Mouse (Mus musculus) embryonic facial prominence, embryonic 13.5 days (tissue): ENCODE data around the gene Stac2. TPM values are rescaled to one million over a fixed set of nuclear protein-coding genes. Genes with fewer than 3 reads are reported as not detected.
A peak's percentile ranks its signal among the peaks of the same experiment; 100 is the strongest.

Experiments
- ATAC-seq: fragments of 200-750 bp; cut with Nextera tagmentation; 2 replicates; pipeline ENCODE4 v1.8.0; 2017; ENCODE audit warnings: low read depth; ENCODE audit not compliant: insufficient number of reproducible peaks, insufficient read depth, low FRiP score, low TSS enrichment
- H3K27ac ChIP-seq: fragments of 300-500 bp; sonication (generic); 2 replicates; pipeline ENCODE4 v1.5.1; 2015; ENCODE audit warnings: moderate library complexity, mild to moderate bottlenecking, inconsistent platforms
- H3K27me3 ChIP-seq: fragments of 300-500 bp; sonication (generic); 2 replicates; pipeline ENCODE4 v1.6.1; 2015; ENCODE audit warnings: mild to moderate bottlenecking, inconsistent platforms
- H3K36me3 ChIP-seq: fragments of 300-500 bp; sonication (generic); 2 replicates; pipeline ENCODE4 v1.6.1; 2015; ENCODE audit warnings: mild to moderate bottlenecking, inconsistent platforms
- H3K4me1 ChIP-seq: fragments of 300-500 bp; sonication (generic); 2 replicates; pipeline ENCODE4 v1.6.1; 2015; ENCODE audit warnings: inconsistent platforms
- H3K4me2 ChIP-seq: fragments of 300-500 bp; sonication (generic); 2 replicates; pipeline ENCODE4 v1.6.1; 2015; ENCODE audit warnings: moderate library complexity, mild to moderate bottlenecking, inconsistent platforms
- H3K4me3 ChIP-seq: fragments of 300-500 bp; sonication (generic); 2 replicates; pipeline ENCODE4 v1.5.1; 2015; ENCODE audit warnings: mild to moderate bottlenecking, inconsistent platforms
- H3K9ac ChIP-seq: fragments of 300-500 bp; sonication (generic); 2 replicates; pipeline ENCODE4 v1.6.1; 2015; ENCODE audit warnings: mild to moderate bottlenecking, inconsistent platforms
- H3K9me3 ChIP-seq: fragments of 300-500 bp; sonication (generic); 2 replicates; pipeline ENCODE4 v1.6.1; 2016; ENCODE audit warnings: inconsistent platforms
- WGBS: fragments of 180-500 bp; shearing (Covaris S2); methylation state at CpG from one replicate; pipeline ENCODE4 v1.1.7; 2015; ENCODE audit warnings: mixed read lengths; 5-methylcytosine and 5-hydroxymethylcytosine counted together
- polyA plus RNA-seq: library from polyadenylated mRNA; unstranded; fragments of >200 nt; fragmentation: Nextera tagmentation; extraction: Ambion mirVana; gene quantifications from 2 replicates; pipeline ENCODE4 v1.2.1, GENCODE M21; 2015

Stac2 gene
- polyA plus RNA-seq, 1 experiment from 2014 or later, result 0.65 TPM

DNA sequence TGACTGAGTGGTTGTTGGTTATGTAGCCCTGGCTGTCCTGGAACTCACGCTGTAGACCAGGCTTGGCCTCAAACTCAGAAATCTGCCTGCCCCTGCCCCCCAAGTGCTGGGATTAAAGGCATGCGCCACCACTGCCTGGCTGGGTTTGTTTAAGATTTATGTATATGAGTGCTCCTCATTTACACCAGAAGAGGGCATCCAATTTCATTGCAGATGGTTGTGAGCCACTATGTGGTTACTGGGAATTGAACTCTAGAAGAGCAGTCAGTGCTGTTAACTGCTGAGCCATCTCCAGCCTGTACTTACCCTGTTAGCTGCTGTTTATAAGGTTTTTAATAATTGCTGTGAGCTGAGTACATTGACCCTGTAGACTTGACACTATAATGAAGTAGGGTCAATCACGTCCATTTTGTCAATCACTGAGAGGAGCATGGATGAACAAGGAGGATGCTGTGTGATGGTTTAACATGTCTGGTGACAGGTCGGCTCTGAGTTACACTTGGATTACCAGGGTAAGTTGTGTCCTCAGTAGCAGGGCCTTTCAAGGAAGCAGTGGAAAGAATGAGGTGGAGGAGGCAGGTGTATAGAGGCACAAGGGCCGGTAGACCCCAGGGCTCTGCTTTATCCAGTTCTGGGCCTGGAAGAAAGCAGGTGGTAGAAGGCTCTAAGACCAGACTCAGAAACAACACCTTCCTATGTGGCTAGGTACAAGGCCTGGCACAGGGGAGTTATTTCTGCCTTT is 22.4 kb downstream of the Stac2 start:
- Histone ChIP-seq H3K4me3 (no peak overlapping the region; the same call in 1 of the 2 replicates), H3K9me3 (no peaks in the 10 kb centered on the region), H3K4me2 (no peak overlapping the region), H3K4me1 (peaks cover 26% of the 10 kb centered on the region), H3K9ac (no peak overlapping the region), H3K27me3 (peaks cover 8% of the 10 kb centered on the region), H3K27ac (no peak overlapping the region), H3K36me3 (peaks cover 34% of the 10 kb centered on the region)
- no peak for ATAC-seq
- 47% methylated on average over 5 of the region's 5 CpGs for WGBS

DNA sequence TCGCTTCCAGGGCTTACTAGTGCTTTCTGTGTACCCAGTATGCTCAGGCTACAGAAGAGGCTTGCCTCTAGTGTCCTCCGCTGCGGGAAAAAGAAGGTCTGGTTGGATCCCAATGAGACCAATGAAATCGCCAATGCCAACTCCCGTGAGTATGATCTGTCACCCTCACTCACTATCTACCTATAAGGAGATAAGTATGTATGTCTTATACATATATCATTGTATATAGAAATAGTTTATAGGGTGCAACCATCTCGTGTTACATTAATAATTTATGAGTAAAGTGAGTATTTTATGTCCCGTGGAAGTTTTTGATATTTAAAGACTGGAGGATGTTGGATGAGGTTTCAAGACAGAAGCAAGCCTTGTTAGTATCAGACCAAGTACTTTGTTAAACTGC is 25.5 kb downstream of the Stac2 start:
- no peaks in the 10 kb centered on the region for H3K9me3 ChIP-seq
- H3K36me3 ChIP-seq, result peaks cover 34% of the 10 kb centered on the region
- no peak for ATAC-seq
- peak overlapping the region; percentile 99 for H3K4me3 ChIP-seq
- H3K27ac ChIP-seq, result no peak overlapping the region
- H3K27me3 ChIP-seq, result no peaks in the 10 kb centered on the region
- H3K4me2 ChIP-seq, result peak overlapping the region; percentile 92
- peaks cover 24% of the 10 kb centered on the region for H3K4me1 ChIP-seq
- 15% methylated on average over 7 of the region's 7 CpGs for WGBS
- peak overlapping the region; percentile 100 for H3K9ac ChIP-seq

DNA sequence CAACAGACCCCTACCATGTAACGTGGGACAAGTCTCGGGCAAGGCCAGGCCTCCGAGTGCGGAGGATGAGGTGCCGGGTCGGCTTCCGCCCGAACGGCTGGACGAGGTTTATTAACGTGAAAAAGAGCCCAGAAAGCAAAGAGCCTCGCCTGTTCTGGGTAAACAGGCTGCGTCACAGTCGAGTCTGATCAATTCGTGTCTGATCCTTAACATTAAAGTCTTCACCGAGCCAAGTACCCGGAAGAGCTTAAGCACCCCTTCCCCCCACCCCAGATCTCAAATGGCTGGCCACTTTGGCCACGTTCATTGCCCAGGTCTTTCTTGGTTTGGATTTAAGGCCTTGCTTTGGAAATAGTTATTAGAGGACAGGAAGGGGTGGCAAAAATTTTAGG is 26.0 kb downstream of the Stac2 start:
- no peak for ATAC-seq

DNA sequence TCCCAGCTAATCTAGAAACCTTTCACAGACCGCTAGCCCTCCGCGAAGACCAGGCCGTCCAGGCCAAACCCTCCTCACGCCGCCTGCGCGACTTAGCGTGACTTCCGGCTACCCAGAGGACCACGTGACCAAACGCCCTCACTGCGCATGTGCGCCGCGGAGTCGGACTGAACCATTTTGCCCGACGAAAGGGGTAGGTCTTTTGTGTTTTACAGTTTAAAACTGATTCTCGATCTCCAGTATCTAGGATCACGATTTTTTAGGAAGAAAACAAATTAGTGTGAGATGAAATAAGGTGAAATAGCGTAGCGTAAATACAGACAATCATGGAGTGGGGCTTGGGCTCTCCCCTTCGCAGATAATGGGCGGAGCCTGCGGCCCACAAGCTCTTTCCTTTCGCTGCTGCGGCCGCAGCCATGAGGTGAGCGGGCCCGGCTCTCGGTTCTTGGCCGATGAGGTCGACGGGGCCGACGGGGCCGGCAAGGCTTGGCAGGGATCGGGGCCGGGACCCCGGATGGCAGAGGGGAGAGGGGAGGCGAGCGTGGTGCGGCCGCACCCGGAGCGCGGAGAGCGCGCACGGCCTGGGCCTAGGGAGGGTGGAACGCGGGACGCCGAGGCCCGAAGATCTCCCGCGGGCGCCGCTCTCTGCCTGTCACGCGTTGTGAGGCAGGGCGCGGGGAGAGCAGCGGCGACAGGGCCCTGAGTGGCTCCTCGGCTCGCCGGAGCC is 26.5 kb downstream of the Stac2 start, which contains the start of gene Rpl19:
Gene Rpl19 (plus strand): TSS at position 141 of the 727 bp plus-strand sequence.
- Histone ChIP-seq H3K27me3 (no peaks in the 10 kb centered on the region), H3K4me1 (peaks cover 25% of the 10 kb centered on the region), H3K4me2 (peak within 1 kb of the TSS; percentile 92), H3K9me3 (no peaks in the 10 kb centered on the region), H3K9ac (peak within 1 kb of the TSS; percentile 100), H3K4me3 (peak within 1 kb of the TSS; percentile 99), H3K27ac (peak within 1 kb of the TSS; percentile 94), H3K36me3 (peaks cover 34% of the 10 kb centered on the region)
- peak; percentile 61; the same call in 1 of the 2 replicates for ATAC-seq
- WGBS, result under 1% methylated on average over 69 of the region's 69 CpGs

More for the DNA sequence above, 26.0 kb downstream of the Stac2 start:
- Histone ChIP-seq H3K4me2 (peak overlapping the region; percentile 92), H3K4me3 (peak overlapping the region; percentile 99), H3K27me3 (no peaks in the 10 kb centered on the region), H3K27ac (peak overlapping the region; percentile 94), H3K36me3 (peaks cover 34% of the 10 kb centered on the region), H3K4me1 (peaks cover 24% of the 10 kb centered on the region), H3K9ac (peak overlapping the region; percentile 100), H3K9me3 (no peaks in the 10 kb centered on the region)
- under 1% methylated on average over 18 of the region's 18 CpGs for WGBS

DNA sequence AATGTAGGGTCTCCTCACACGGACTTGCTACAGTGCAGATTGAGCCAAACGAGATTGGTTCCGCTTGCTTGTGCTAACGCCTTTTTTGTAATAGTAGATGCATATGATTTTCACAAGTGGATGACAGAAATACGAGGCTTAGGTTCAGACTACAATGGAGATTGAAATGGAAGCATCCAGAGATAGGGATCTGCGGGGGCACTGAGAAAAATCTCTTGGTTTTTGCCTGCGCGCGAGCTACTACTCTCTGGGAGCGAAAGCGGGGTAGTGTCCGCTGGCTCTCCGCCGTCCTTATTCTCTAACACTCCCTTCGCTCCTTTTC is 27.1 kb downstream of the Stac2 start:
- peaks cover 32% of the 10 kb centered on the region for H3K36me3 ChIP-seq
- no peak for ATAC-seq
- peak overlapping the region; percentile 100 for H3K9ac ChIP-seq
- peak overlapping the region; percentile 99 for H3K4me3 ChIP-seq
- 7% methylated on average over 15 of the region's 15 CpGs for WGBS
- peak overlapping the region; percentile 94 for H3K27ac ChIP-seq
- H3K4me2 ChIP-seq, result peak overlapping the region; percentile 92
- no peaks in the 10 kb centered on the region for H3K27me3 ChIP-seq
- no peaks in the 10 kb centered on the region for H3K9me3 ChIP-seq
- H3K4me1 ChIP-seq, result peaks cover 30% of the 10 kb centered on the region

DNA sequence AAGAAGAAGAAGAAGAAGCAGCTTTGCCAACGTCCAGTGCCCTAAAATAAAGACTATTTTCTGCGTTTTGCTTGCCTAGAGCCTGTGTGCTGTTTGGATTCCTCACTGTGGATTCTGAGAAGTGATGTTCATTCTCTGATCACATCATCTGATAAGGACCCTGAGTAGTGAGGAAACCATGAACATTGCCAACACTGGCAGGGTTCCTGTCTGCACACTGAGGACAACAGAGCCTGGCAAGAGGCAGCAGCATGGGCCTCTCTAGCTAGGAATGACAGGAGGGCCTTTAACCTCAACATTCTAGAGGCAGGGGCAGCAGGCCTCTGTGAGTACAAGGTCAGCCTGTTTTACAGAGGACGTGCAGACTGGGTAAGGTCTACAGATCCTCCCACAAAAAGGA is 28.7 kb downstream of the Stac2 start:
- Histone ChIP-seq H3K9ac (0 out of 2 replicates have a peak overlapping the region, but pooled peaks have one; percentile 7), H3K36me3 (peaks cover 16% of the 10 kb centered on the region), H3K27me3 (no peaks in the 10 kb centered on the region), H3K4me3 (no peak overlapping the region), H3K4me2 (no peak overlapping the region), H3K4me1 (peaks cover 47% of the 10 kb centered on the region), H3K9me3 (no peaks in the 10 kb centered on the region), H3K27ac (no peak overlapping the region)
- WGBS, result 84% methylated on average over 3 of the region's 3 CpGs
- no peak for ATAC-seq

DNA sequence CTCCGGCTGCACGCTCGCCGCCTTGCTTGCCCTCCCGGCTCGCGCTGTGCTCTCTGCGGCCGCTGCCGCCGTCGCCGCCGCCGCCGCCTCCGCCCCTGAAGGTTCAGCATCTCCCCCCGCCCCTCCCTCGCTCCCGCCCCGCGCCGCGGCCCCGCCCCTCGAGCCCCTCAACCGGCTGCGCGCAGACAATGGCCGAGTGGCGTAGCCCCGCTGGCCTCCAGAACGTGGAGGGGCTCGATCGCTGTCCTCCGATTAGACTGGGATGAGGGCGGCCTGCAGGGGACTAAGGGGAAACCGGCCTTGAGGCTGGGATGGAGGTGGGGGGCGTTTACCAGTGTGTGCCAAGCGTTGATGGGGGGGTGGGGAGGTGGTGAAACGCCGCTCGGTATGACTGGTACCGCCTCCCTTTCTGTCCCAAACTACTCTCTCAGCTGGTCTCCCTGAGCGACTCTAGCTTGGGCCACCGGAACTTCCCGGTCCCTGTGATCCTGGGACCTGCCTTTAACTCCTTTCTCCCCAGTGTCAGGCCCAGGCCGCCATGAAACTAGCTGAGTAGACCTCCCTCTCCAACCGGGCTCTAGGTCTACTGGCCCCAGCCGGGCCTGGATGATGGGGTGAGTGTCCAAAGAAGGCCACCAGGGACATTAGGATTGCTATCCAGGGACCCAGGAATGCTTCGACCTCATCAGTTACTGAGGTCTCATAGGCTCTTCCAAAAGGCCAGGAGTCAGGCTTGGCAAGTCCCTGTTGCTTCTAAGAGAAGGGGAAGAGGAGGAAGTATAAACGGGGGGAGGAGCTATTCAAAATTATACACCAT is 30.5 kb downstream of the Stac2 start, which contains the start of gene Cacnb1:
Gene Cacnb1 (minus strand): TSS at position 480 of the 817 bp plus-strand sequence.
- Histone ChIP-seq H3K4me2 (peak within 1 kb of the TSS; percentile 63), H3K27ac (peak within 1 kb of the TSS; percentile 92), H3K4me3 (peak within 1 kb of the TSS; percentile 91), H3K9me3 (no peaks in the 10 kb centered on the region), H3K27me3 (no peaks in the 10 kb centered on the region), H3K4me1 (peaks cover 51% of the 10 kb centered on the region), H3K9ac (peak within 1 kb of the TSS; percentile 92), H3K36me3 (peaks cover 12% of the 10 kb centered on the region)
- ATAC-seq, result peak; percentile 26
- WGBS, result 1% methylated on average over 52 of the region's 52 CpGs

DNA sequence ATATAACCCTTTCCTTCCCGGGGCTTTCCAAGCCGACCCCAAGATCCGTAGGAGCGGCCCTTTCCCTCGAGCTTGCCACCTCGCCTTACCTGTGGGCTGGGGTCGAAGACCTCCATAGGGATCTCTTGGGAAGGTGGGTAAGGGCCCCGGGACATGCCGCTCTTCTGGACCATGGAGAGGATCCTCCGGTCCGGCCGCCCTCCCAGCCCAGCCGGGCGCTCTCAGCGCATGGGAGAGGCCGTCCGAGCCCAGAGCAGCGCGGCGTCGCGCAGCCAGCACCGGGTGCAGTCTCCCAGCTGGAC is 31.1 kb downstream of the Stac2 start:
- H3K27me3 ChIP-seq, result no peaks in the 10 kb centered on the region
- no peaks in the 10 kb centered on the region for H3K9me3 ChIP-seq
- peak; percentile 11; the same call in 1 of the 2 replicates for ATAC-seq
- peaks cover 48% of the 10 kb centered on the region for H3K4me1 ChIP-seq
- 0% methylated on average over 23 of the region's 23 CpGs for WGBS
- H3K4me2 ChIP-seq, result peak overlapping the region; percentile 63
- H3K9ac ChIP-seq, result peak overlapping the region; percentile 92
- H3K4me3 ChIP-seq, result peak overlapping the region; percentile 91
- H3K36me3 ChIP-seq, result peaks cover 17% of the 10 kb centered on the region
- peak overlapping the region; percentile 92 for H3K27ac ChIP-seq

DNA sequence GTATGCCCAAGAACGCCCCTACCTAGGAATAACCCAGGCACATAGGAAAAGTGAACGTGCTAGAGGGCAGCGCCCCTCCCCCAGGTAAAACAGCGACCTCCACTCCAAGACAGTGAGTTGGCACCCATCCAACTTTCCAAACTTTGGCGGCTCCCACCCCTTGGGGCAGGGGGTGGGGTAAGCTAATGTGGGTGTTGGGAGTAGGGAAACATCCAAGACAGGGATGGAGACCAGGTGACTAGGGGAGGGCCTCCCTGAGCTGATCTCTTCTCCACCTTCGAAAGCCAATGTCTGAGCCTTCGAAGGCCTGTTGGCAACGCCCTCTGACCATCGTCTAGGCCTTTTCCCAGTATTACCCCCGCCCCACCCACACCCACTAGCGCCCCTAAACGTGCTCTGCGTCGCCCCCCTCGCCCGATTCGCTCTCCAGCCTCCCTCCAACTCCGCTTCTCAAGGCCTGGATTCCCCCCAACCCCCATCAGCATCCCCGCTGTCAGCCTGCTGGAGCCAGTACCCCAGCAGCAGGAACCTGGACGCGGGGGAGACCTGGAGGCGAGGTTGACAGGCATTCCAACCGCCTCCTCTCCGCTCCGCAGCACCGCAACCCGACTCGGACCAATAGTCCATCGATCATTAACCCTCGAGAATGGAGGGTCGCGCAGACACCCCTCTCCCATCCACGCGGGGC is 31.6 kb downstream of the Stac2 start:
- Histone ChIP-seq H3K36me3 (peaks cover 22% of the 10 kb centered on the region), H3K9me3 (no peaks in the 10 kb centered on the region), H3K4me2 (peak overlapping the region; percentile 63), H3K4me1 (peaks cover 48% of the 10 kb centered on the region), H3K4me3 (peak overlapping the region; percentile 91), H3K27ac (peak overlapping the region; percentile 92), H3K9ac (peak overlapping the region; percentile 92), H3K27me3 (no peaks in the 10 kb centered on the region)
- peak; percentile 38 for ATAC-seq
- WGBS, result 3% methylated on average over 34 of the region's 34 CpGs

DNA sequence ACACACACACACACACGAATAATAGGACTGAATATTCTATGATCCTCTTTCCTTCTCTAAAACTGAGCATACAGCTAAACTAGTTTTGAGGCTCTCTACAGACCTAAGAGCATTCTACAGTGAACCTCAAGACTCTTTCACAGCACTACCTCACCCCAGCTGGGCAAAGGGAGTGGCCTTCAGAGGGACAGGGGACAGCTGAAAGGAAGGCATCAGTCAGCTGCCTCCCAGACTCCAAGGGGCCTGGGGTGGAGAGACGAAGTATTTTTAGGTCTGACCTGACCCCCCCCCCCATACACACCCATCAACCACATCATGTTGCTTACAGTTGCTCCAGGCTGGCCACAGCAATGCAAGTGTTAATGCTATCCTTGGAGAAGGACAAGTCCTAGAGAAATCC is 32.1 kb downstream of the Stac2 start:
- Histone ChIP-seq H3K9me3 (no peaks in the 10 kb centered on the region), H3K4me3 (peak overlapping the region; percentile 91), H3K36me3 (peaks cover 28% of the 10 kb centered on the region), H3K27ac (peak overlapping the region; percentile 92), H3K9ac (peak overlapping the region; percentile 92), H3K4me1 (peaks cover 48% of the 10 kb centered on the region), H3K4me2 (peak overlapping the region; percentile 63), H3K27me3 (no peaks in the 10 kb centered on the region)
- 57% methylated on average over 2 of the region's 2 CpGs for WGBS
- ATAC-seq, result no peak

DNA sequence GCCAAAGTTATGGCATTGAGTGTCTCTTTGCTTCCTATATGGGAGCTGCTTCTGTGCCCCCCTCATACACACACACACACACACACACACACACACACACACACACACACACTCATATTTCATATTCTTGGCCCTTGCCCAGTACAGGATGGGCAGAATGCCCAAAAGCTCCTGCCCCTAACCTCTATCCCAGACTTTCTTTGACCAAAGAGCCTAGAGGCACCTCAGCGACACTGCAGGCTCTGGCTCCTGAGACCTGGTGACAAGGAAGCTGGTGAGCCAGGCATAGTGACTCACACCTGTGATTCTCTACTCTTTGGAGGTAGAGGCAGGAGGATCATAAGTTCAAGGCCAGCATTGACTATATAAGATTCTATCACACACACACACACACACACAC is 32.6 kb downstream of the Stac2 start:
- Histone ChIP-seq H3K9ac (peak overlapping the region; percentile 32; the same call in 1 of the 2 replicates), H3K4me3 (peak overlapping the region; percentile 91), H3K27me3 (no peaks in the 10 kb centered on the region), H3K4me1 (peaks cover 44% of the 10 kb centered on the region), H3K27ac (peak overlapping the region; percentile 92), H3K4me2 (peak overlapping the region; percentile 63), H3K36me3 (peaks cover 32% of the 10 kb centered on the region), H3K9me3 (no peaks in the 10 kb centered on the region)
- WGBS, result 52% methylated on average over 1 of the region's 1 CpGs
- no peak for ATAC-seq
